Mouse (Mus musculus): ENCODE results near the gene Gm13023.
"Not testable (repeated sequence)": the region's sequence is repeated elsewhere in the genome, so short reads cannot be mapped to it uniquely, and the experiment has no call there.

Gm13023 gene

GRCm38 (mm10) chr4:143789052-143789451 lies at the start of gene Gm13023:
Gene Gm13023, plus strand, starts transcription at chr4:143789352.
- in situ Hi-C loops (cut with MboI; ENCODE audit: low pct_unique_long_range_greater_than_20kb in 1 of 2, low sequenced_read_pairs in 2 of 2, unreplicated experiment in 1 of 2): not testable (repeated sequence)

- in situ Hi-C loops (cut with MboI; ENCODE audit: low pct_unique_long_range_greater_than_20kb in 1 of 2, low sequenced_read_pairs in 2 of 2, unreplicated experiment in 1 of 2): no loop called here
These were observed 26.8 kb downstream of the Gm13023 start, which contains the start of gene Gm13084 for GRCm38 (mm10) chr4:143815993-143816392. Gene Gm13084, minus strand, starts transcription at chr4:143816093.
